Mouse (Mus musculus) ovary, postnatal 36 days (tissue): Measurements from ENCODE around the gene Cldn34b1.
"Not testable (repeated sequence)": the region's sequence is repeated elsewhere in the genome, so short reads cannot be mapped to it uniquely, and the experiment has no call there.

Experiments used
- DNase-seq: peaks from one replicate; pipeline ENCODE4 v3.0.0; 2022; ENCODE audit warnings: low spot score, mixed read lengths

Gene Cldn34b1

GRCm38 (mm10) chrX:154890167-154890566 is at the start of gene Cldn34b1:
Gene Cldn34b1, minus strand, starts transcription at chrX:154890267.
- DNase-seq, result not testable (repeated sequence)

GRCm38 (mm10) chrX:154935887-154936286 is 45.8 kb upstream of the Cldn34b1 start, which contains the start of gene Magea6:
Gene Magea6, minus strand, starts transcription at chrX:154935987.
- DNase-seq, result not testable (repeated sequence)
